Mouse (Mus musculus) lung, postnatal 0 days (tissue): Measurements from ENCODE around the gene Pde2a.

Source experiments
- CTCF ChIP-seq: IDR thresholded peaks from 2 replicates; pipeline ENCODE4 v1.5.1; 2016; ENCODE audit warnings: antibody characterized with exemption, mild to moderate bottlenecking
- EP300 ChIP-seq: IDR thresholded peaks from 2 replicates; pipeline ENCODE4 v1.6.1; 2016; ENCODE audit warnings: antibody characterized with exemption, mild to moderate bottlenecking, control low read depth

- no peak for TF ChIP-seq CTCF
- peak; percentile 62 for TF ChIP-seq EP300
These were observed 36.2 kb upstream of the Pde2a start for GRCm38 (mm10) chr7:101385331-101385733.
